Mouse (Mus musculus) CH12F3 (cell line): Measurements from ENCODE around the gene Adarb1.

Experiments
- in situ Hi-C: fragments of 300-500 bp; cut with MboI; formaldehyde crosslinking; loops from 2 replicates; pipeline ENCODE4 v1.14.3; 2020; ENCODE audit warnings: low sequenced_read_pairs

Adarb1 gene

DNA sequence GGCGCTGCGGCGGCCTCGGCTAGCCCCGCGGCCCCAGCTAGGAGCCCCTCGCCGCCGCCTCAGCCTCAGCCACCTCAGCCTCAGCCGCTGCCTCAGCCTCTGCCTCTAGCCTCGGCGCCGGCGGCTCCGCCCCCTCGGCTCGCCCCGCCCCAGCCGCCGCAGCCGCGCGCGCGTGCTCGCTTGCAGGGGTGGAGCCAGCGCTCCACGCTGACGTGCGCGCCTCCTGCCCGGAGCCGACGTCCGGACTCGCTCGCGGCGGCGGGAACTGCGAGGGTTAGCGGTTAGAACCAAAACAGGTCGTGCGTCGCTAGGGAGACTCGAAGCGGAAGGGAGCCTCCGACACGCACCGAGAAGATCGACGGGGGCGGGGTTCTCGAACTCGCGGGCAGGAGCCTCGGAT is at the start of gene Adarb1:
Adarb1 (minus strand) TSS at position 133 of the 400 bp plus-strand sequence.
- in situ Hi-C loops, result no loop called here

DNA sequence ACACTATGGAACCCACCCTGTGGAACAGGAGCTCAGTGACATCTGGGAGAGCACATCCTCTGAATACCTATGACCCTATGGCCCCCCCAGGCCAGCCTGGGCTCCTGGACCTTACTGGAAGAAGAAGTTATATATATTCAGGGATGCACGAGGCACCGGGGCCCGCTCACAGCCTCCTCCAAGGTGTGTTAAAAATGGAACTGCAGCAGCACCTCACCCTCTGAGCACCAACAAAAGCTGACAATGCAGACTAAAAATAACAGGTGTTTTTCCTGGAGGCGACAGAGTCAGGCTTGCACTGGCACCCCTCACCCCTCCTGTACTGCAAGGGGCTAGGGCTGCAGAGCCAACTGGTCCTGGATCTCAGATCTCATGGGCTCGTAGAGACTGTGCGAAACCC is 49.3 kb upstream of the Adarb1 start:
- in situ Hi-C loops, result no loop called here

DNA sequence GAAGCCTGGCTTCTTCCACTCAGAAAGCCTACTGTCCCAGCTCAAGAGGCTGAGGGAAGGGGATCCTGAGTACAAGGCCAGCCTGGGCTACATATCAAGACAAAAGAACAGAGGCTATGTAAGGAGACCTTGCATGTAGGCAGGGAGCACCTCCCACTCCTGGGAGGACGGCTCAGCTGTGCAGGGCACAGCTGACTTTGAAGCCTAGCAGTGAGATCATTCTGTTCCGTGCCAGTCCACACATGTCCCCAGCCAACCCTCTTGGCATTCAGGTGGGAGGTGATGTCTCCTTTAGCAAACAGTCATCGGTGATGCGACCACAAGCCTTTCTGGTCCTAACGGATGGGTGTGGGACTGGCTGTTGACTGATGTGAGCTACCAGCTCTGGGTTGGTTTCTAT is 47.8 kb upstream of the Adarb1 start:
- in situ Hi-C loops, result no loop called here

DNA sequence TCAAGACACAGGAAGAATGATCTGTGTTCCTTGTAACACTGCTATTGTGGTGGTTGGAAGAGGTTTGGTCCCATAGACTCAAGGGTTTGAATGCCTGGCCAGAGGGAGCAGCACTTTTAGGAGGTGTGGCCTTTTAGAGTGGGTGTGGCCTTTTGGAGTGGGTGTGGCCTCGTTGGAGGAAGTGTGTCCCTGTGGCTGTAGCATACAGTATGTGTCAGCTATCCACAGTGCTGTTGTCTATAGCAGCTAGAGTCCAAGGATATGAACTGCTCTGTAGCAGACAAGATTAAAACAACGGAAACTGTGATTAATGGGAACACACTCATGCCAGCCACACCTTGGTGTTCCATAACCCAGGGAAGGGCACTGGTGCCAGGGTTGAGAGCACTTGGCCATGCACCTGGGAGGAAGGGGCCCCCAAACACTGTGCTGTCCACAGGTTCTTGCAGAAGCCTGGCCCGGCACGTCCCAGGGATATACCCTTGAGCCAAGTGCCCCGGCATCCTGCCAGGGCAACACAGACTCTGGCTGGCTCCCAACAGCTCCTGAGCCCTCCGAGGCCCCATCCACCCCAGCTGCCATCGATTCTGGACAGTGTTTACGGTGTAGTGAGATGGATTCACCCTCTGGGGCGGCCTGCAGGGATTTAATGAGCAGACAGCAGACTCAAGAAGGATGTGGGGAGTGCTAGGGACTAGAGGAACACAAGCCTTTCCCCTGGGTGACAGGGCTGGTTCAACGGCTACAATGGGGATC is 46.3 kb upstream of the Adarb1 start:
- in situ Hi-C loops, result no loop called here

DNA sequence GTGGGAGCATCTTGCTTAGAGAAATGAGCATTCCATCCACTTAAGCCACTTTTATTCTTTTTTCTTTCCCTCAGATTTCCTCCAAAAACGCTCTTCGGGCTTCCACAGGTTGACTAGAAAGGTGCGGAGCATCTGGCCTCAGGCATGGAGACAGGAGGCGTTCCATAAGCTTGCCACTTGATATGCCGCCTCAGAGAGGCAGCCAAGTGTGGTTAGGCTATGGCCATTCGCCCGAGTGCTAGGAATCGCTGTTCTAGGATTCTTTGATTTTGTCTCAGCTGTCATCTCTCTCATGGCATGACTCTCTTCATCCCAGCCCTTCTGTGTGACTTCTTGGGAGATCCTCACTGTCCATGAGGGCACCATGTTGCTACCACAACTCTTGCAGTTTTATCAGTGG is 43.1 kb upstream of the Adarb1 start:
- in situ Hi-C loops, result no loop called here

DNA sequence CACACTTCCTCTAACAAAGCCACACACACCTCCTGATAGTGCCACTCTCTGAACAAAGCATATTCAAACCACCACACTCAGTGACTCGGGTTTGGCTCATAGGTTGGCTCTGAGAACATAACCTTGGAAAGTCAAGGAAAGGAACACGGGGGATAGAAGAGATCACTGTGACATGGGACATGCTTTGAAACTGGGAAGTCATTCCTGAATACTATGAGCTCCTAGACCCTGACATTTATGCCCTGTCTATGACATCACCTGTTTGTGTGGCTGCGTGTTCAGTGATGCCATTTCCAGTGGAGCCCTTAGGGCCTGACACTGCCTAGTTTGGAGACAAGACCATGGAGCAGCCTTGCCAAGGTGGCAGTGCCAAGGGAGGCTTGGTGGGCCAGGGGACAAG is 39.6 kb upstream of the Adarb1 start:
- in situ Hi-C loops, result no loop called here

DNA sequence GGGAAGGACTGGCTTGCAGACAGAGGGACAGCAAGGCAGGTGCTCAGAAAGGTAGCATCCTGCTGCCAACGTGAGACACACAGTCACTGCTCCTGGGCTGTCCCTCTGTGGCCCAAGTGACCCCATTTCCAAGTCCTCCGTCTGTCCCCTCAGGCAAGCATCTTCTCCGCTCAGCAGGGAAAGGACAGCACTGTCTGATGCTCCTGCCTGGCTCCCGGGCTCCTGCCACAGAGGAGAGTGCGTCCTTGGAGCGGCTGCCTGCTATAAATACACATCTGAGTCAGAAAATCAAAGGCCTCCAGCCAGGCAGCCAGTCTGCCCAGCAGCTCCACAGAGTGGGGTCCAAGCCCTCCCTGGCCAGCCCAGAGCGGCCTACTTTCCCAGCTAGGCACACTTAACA is 38.4 kb upstream of the Adarb1 start:
- in situ Hi-C loops, result no loop called here

DNA sequence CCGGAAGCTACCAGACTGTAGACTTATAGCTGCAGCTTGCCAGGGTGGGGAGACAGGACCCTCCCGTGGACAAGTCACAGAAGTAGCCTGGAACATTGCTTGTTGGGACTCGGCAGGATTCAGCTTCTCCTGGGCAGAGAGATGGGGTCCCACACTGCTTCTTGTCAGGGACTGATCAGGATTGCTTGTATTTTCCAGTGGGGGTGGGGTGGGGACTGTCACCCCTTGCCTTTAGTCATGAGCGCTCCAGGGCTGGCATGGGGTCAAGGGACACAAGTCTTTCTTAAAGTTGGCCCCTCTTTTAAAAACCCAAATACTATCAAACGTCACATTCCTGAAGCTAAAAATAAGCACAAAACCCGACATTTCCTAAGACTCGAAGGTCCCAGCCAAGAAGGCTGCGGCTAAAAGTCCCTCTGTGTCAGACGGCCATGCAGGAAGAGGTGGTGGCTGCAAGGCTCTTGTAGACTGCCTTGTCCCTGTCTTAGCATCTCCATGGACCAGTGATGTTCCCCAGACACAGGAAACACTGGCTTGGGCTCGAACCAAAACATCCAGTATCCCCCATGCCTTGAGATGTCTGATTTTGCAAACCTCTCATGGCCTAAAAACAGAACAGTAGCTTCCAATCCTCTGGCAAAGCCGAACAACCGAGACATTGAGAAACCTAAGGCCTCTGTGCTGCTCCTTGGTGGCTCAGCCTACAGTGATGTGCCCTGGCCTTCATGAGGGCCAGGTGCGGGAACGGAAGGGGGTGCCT is 37.4 kb upstream of the Adarb1 start:
- in situ Hi-C loops, result no loop called here

DNA sequence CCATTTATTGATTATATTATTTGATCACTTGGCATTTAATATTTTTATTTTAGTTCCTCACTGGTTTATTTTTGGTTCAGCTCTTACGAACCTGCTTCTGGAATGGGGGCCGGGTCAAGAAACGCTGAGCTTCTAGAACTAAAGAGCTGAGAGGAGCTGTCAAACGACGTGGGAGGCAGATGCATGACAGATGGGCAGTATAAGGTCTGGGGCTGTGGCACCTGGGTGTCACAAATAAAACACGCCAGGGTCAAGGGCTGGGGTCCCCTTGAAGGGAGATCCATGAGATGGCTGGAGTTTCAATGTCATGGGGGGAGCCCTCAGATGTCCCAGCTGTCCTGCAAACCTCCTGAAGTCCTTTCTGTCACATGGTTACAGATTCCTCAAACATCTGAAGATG is 36.7 kb upstream of the Adarb1 start:
- in situ Hi-C loops, result no loop called here

DNA sequence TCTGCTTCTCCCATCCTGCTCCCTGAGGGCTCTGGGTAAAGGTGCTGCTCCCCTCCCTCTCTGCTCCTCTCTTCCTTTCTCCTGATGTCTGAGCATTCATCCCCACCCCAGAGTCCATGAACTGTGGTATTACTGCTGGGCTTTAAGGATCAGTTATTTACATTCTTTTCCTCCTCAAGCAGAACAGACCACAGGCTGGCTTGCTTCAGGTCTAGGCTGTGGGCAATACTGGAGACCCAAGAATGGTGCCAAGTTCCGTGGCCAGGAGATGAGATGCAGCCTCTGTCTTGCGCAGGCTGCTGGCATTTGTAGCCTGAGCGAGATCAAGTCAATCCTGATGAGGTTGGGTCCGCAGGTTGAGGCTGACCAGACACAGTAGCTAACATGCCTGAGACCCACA is 33.8 kb upstream of the Adarb1 start:
- in situ Hi-C loops, result no loop called here

DNA sequence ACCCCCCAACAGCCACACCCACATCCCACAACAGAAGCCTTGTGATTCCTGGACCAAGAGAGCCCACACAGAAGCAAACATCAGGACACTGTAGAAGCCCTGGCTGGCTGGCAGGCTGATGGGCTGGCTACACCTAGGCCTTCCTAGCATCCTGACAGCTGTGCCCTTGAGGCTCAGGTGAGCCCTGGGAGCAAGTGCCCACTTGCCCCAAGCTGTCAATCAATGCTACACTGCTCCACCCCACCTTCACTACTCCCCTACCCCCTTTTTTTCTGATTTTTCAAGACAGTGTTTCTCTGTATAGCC is 32.0 kb upstream of the Adarb1 start:
- in situ Hi-C loops, result no loop called here

DNA sequence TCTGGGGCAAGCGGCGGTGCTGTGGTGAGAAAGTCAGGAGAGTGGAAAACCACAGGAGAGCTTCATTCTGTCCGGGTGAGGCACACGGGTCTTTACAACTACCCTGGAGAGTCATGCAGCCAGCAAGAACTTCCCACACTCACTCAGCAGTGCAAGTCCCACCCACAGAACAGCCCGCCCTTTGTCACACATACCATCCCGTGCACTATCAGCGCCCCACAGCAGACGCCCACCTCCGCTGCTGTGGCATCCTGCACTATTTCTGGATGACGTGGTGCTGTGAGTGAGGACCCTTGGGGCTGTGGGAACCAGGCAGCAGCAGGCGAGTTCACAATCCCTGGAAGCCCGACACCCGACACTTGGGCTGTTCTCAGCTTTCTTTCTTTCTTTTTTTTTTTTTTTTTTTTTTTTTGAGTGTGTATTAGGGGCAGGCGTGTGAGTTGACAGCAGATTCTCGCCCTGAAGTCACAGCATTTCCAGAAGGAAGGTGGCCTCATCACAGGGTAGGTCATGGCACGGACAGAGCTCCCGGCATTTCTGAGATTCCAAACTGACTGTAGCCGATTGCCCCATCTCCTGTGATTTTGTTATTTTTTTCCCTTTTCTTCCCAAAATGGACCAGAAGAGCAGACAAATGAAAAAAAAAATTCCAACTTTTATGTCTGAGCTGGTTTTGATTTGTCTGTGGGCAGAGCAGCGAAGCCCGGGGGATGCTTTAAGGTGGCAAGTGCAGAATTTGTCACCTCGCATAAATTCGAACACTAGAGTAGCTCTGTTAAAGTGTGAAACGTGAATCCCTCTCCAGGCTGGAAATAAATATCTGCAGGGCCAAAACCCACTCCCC is 31.5 kb upstream of the Adarb1 start:
- in situ Hi-C loops, result no loop called here

DNA sequence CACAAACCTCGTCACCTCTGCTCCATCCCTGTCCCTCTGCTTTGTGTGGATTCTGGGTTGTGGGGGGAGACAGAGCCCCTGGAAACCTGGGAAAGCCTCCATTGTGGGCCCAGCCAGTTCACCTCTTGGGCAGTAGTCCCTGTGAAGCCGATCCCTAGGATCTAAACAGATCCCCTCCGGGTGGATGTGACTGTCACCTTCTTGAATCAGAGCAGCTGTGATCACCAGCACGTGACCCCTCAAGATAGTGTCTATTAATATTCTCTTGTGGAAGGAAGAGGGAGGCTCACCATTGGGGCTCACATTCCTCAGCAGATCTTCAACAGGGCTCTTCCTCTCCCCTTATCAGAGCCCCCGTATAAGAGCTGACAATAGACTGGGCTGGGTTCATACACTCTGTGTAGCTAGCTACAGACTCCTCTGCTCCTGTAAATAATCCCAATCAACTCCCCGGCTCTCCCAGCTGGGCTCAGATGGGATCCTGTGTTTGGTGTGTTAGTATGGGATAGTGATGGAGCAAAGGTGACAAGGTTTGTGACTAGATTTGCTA is 30.7 kb upstream of the Adarb1 start:
- in situ Hi-C loops, result no loop called here

DNA sequence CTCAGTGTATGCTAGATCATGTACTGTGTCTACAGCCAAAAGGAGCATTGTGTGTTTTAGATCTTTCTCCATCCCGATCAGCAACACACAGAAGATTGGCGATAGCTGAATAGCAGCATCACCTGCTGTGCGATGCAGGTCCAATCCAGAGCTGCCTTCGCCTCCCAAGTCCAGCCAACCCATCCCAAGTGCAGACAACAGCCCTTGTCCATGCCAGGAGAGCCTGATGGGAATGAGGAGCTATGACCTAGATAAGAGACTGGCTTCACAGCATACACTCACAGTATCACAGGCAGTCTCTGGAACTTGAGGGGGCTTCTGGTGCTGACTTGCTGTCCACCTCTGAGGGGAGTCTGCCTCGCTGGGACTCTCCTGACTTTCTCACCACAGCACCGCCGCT is 30.1 kb upstream of the Adarb1 start:
- in situ Hi-C loops, result no loop called here

DNA sequence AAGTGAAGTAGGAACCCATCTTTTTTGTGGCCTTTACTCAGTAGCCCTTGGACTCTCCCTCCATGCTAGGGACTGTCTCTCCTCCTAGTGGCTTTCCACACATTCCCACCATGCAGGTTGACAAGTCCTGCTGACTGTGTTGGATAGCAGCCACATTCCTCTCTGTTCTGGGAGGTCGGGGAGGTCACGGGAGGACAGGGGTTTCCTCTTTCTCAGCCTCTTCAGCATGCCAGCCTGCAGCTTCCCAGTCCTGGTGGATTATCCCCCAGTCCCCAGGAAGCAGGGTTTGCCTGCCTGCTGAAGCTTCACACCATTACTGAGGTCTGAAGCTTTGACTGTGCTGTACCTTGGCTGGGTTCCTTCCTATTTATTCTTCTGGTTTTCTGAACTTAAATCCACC is 29.7 kb upstream of the Adarb1 start:
- in situ Hi-C loops, result no loop called here

DNA sequence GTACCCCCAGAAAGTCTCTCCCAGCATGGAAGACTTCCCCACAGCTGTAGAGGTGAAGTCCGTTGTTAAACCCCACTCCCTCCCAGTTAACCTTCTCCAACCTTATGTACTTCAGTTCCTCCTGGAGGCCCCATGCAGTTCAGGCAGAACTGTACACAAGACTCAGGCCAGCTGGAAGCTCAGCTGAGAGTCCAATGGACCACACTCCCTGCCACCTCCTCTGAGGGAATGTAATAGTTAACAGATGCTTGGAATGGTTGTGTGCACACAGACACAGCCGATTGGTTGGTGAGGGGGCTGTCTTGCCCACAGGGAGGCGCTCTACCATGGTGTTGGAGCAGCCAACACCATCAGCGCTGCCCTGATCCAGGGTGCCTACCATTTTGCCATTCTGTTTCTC is 24.2 kb upstream of the Adarb1 start:
- in situ Hi-C loops, result no loop called here

DNA sequence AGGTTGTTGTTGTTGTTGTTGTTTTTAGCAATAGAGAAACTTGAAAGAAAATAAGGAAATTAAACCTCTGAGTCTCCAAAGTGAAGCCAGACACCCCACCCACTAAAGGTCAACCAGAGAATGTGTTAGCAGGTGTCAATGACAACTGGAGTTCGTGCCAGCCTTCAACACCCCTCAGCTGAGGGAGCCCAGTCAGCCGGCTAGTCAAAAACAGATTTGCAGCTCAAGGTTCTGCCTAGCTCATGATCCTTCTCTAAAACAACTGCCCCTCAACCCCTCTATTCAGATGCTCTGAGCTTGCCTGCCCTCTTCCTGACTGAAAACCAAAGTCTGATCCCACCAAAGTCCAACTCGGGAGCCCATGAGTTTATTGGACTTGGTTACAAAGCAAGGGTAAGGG is 23.7 kb upstream of the Adarb1 start:
- in situ Hi-C loops, result no loop called here

DNA sequence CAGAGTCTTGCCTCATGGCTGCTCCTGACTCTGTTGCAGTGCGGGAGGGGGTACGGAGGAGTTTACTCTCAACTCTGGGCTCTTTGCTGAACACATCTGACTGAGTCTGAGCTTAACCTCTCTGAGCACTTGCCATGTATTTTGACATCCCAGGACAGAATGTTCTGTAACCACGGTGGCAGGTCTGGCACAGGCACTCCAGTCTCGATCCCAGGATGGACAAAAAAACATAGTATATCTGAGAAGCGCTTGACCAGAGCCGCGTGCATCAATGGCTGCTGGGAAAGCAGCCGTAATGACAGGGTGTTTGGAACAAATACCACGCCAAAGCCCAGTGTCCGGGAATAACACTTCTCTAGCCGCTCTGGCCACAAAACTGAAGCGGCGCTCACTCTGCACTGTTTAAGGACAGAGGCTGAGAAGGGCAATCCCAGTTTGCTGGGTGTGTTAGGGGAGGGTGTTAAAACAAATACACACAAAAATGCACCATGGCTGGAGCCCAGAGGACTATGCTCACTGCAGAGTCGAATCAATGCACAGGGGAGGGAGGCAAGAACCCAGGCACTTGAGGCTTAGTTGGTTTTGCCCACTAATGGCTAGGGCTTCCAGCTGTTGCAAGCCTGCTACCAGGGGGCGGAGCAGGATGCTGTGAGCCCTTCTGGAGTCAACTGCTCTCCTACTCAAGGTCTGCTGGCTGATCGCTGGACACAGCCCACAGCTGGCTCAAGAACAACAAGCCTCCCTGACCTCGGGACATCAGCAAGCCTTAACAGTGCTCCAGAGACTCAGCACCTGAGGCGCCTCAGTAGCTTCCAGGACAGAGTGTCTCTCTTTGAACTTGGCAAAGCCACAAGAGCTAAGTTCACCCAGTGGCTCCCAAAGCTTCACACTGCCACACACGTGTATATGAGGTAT is 23.0 kb upstream of the Adarb1 start:
- in situ Hi-C loops, result no loop called here

DNA sequence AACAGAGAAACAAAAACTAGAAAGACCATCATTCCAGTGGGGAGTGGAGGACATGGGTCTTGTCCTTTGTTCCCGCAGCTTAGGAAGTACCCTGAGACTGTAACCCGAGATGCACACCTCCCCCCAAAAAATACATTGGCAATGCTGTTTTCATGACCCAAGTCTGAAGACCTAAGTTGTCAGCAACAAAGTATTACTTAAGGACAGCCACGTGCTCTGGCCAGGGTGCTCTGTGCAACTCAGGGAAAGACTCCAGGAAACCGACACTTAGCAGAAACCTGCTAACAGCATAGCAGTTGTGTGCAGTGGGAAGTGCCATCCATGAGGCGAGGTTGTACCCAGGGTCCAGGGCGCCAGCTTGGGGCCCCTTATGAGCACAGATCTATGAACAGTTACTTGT is 22.2 kb upstream of the Adarb1 start:
- in situ Hi-C loops, result no loop called here

DNA sequence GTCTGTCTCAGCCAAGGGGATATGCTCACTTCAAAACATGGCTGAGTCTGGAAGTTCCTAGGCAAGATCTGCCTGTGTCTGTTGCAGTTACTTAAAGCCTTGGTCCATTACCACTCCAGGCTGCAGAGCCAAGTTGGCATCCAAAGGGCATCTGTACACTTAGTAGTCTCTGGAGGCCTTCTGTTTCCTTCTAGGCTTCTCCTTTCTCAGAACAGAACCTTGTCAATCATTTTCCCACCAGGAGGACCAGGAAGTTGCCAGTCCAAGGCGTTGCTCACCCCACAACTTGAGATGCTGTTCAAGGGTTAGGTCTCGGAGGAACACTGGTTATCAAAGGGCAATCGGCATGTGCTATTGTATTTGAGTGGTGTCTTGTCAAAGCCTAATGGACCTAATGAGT is 21.0 kb upstream of the Adarb1 start:
- in situ Hi-C loops, result no loop called here

DNA sequence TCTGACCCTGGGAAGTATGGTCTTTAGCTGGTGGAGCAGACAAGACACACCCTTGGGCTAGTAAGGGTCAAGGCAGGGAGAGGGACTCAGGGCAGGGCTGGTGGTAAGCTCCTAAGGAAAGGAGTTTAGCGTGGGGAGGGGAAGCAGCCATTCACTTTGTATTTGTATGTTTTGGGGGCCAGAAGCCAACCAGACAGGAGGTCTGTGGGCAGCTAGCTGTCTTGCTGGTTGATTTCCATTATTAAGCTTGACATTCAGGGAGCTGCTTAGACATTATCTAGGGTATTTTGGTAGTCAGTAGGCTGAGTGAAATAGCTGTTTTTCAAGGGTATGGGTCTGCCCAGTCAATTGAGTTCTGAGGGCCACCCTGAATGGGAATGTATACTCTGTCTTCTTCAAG is 20.0 kb upstream of the Adarb1 start:
- in situ Hi-C loops, result no loop called here
